Mouse (Mus musculus) spleen, embryonic (tissue): ENCODE measurements around the gene Hs6st2.

Experiments
- CTCF ChIA-PET: fragments of 350-600 bp; sonication (Branson Sonifier 250); formaldehyde crosslinking; loops from one replicate; lab custom pipeline; 2022; lab: Charles Lee

The Hs6st2 gene

GRCm38 (mm10) chrX:51585444-51585843, 96.2 kb downstream of the Hs6st2 start:
- CTCF ChIA-PET = no interaction called here

GRCm38 (mm10) chrX:51581704-51582103, 100.0 kb downstream of the Hs6st2 start:
- CTCF ChIA-PET = no interaction called here

- CTCF ChIA-PET = interaction anchor here (0.7 kb wide), 1 partner anchor 554 kb away, joined by 5 read pairs; no protein-coding TSS in a partner anchor
Measured at GRCm38 (mm10) chrX:51561880-51562279, 119.8 kb downstream of the Hs6st2 start.

GRCm38 (mm10) chrX:51539626-51540025, 142.0 kb downstream of the Hs6st2 start:
- CTCF ChIA-PET = no interaction called here

GRCm38 (mm10) chrX:51537082-51537481, 144.6 kb downstream of the Hs6st2 start:
- CTCF ChIA-PET = no interaction called here

- CTCF ChIA-PET = no interaction called here
Measured at GRCm38 (mm10) chrX:51535226-51535625, 146.4 kb downstream of the Hs6st2 start.

- CTCF ChIA-PET = no interaction called here
Measured at GRCm38 (mm10) chrX:51531136-51531535, 150.5 kb downstream of the Hs6st2 start.

- CTCF ChIA-PET = no interaction called here
Measured at GRCm38 (mm10) chrX:51528601-51529000, 153.1 kb downstream of the Hs6st2 start.

- CTCF ChIA-PET = no interaction called here
Measured at GRCm38 (mm10) chrX:51514831-51515230, 166.8 kb downstream of the Hs6st2 start.

GRCm38 (mm10) chrX:51506526-51506925, 175.1 kb downstream of the Hs6st2 start:
- CTCF ChIA-PET = no interaction called here

- CTCF ChIA-PET = no interaction called here
Measured at GRCm38 (mm10) chrX:51505691-51506090, 176.0 kb downstream of the Hs6st2 start.

GRCm38 (mm10) chrX:51503781-51504471, 177.7 kb downstream of the Hs6st2 start:
- CTCF ChIA-PET = no interaction called here

- CTCF ChIA-PET = no interaction called here
Measured at GRCm38 (mm10) chrX:51497831-51498230, 183.8 kb downstream of the Hs6st2 start.

- CTCF ChIA-PET = no interaction called here
Measured at GRCm38 (mm10) chrX:51488374-51488773, 193.3 kb downstream of the Hs6st2 start.

GRCm38 (mm10) chrX:51469411-51469810, 212.2 kb downstream of the Hs6st2 start:
- CTCF ChIA-PET = no interaction called here

GRCm38 (mm10) chrX:51461413-51461812, 220.2 kb downstream of the Hs6st2 start:
- CTCF ChIA-PET = no interaction called here

GRCm38 (mm10) chrX:51443366-51443765, 238.3 kb downstream of the Hs6st2 start:
- CTCF ChIA-PET = no interaction called here

- CTCF ChIA-PET = no interaction called here
Measured at GRCm38 (mm10) chrX:51431706-51432105, 249.9 kb downstream of the Hs6st2 start.

GRCm38 (mm10) chrX:51425031-51425430, 256.6 kb downstream of the Hs6st2 start:
- CTCF ChIA-PET = no interaction called here

GRCm38 (mm10) chrX:51410289-51410688, 271.4 kb downstream of the Hs6st2 start:
- CTCF ChIA-PET = no interaction called here

GRCm38 (mm10) chrX:51397457-51397856, 284.2 kb downstream of the Hs6st2 start:
- CTCF ChIA-PET = no interaction called here

- CTCF ChIA-PET = interaction anchor here (0.7 to 1.2 kb wide), 2 partner anchors 210 to 304 kb away, joined by 3 to 5 read pairs; no protein-coding TSS in a partner anchor
Measured at GRCm38 (mm10) chrX:51374670-51375069, 307.0 kb downstream of the Hs6st2 start.

- CTCF ChIA-PET = no interaction called here
Measured at GRCm38 (mm10) chrX:51372477-51373239, 309.0 kb downstream of the Hs6st2 start.
